Mouse (Mus musculus): ENCODE results near the gene Dok5.

DNA sequence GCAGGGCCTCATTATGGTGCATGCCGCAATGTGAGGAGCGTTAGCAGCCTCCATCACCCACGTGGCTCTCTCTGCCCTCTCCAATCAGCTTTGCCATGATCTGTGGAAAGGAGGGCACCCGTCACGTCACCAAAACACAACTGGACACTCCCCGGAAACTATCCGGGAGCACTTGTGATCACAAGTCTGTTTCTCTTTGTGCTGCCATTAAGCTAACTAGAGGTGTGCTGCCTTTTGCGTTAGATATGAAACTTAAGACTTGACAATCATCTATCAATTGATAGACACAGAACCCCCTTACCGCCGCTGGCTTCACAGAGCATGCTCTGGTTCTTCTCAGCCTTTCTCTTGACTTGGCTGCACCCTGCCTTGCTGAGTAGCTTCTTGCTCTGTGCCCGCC, 6.9 kb upstream of the Dok5 start:
- TF ChIP-seq CTCF (IDR thresholded peaks at IDR 0.05; ENCODE audit: control insufficient read depth, insufficient read depth, insufficient replicate concordance, low read depth, low read length) = no peak
- TF ChIP-seq POLR2A (IDR thresholded peaks at IDR 0.05; ENCODE audit: control insufficient read depth, low read depth, low read length) = no peak
